Mouse (Mus musculus) T-cell, adult 2 months (primary cell): ENCODE measurements around the gene Prss16.

Experiments
- DNase-seq: peaks from one replicate; pipeline ENCODE4 v3.0.0; 2022; ENCODE audit warnings: low spot score

Gene Prss16

GRCm38 (mm10) chr13:22009642-22010041, at the start of gene Prss16:
TSS of gene Prss16 (minus strand) at chr13:22009742.
- no peak for DNase-seq

DNA sequence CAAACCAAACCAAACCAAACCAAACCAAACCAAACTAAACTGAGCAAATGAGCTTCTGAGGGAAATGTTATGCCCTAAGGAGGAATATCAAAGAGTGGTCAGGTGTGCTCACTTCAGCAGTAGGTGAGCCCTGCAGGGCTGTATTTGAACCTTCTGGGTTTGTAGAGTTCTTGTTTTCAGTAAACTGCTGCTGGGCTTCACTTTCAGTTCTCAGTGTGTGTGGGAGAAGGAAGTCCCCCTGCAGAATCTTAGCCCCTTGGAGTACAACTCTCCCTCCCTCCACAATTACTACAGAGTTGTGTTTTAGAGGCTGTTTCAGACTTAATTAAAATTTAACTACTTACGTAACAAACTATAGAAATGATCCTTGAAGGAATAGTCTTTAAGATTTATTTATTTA, 44.2 kb upstream of the Prss16 start:
- DNase-seq, result no peak

- DNase-seq, result no peak
These were observed 41.9 kb upstream of the Prss16 start for GRCm38 (mm10) chr13:22051523-22051859.

DNA sequence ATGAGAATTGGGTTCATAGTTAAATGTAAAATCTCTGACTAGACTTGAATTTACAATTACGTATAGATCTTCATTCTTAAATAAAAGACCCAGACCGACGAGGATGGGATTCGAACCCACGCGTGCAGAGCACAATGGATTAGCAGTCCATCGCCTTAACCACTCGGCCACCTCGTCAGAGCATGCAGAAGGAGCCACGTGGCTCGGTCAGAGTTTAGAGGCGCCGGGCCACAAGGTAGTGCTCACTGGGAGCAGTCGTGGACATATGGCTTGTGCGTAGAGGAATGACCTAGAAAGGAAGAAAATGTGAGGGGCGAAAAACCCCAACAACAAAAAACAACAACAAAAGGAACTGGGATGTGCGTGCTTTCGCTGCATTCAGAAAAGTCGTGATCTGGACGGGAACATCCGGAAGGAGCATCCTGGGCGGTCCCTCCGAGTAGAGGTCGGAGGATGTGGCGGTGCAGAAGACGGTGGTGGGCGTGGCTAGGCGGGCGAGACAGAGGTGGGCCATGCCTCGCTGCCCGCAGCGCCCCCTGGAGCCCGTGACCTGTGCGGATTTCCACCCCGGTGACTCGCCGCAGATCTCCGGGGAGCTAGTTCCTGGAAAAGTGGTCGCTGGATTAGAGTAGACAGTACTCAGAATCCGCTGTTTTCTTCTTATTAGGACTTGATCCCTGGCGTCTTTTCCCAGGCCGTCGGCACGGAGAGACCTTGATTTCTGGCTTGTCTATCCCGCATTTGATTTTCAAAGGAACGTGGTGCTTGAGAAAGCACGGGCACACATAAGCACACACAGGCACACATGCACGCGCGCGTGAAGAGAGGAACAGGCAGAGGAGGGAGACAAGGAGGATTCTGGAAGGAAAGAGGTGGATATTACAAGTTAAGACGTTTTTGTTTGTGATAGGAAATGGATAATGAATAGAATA, 41.3 kb upstream of the Prss16 start:
- DNase-seq, result peak; percentile 86

DNA sequence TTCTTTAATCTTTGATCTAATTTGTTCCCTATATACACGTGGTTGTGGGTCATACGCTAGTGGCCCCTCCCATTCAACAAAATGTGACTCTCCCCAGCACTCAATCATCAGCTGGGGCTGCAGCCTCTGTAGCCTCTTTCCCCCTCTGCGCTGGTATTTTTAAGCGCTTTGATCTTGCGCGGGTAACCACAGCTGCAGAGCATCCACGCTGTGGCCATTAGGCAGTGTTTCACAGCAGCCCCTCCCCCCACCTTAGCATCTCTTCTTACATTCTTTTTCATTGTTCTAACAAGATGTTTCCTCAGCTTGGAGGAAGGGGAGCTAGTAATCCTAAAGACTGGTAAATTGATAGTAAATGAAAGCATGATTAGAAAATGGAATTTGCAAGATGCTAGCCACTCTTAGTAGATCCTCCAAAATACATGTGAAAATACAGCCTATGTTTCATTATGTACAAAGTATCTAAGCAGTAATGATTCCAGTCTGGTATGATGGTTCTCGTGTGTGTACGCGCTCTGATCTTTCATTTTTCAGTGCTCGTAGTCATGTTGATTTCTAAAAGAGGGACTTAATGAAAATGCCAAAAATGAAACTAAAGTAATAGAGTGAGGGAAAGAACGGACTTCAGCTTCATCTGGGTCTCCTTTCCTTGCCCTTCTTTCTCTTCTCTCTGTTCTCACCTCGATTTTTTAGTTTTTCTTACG, 40.3 kb upstream of the Prss16 start:
- DNase-seq, result peak; percentile 69

- DNase-seq, result no peak
These were observed 39.5 kb upstream of the Prss16 start for GRCm38 (mm10) chr13:22049041-22049440.

GRCm38 (mm10) chr13:22045311-22045710, 35.8 kb upstream of the Prss16 start:
- no peak for DNase-seq

GRCm38 (mm10) chr13:22044432-22045155, 35.1 kb upstream of the Prss16 start:
- no peak for DNase-seq

DNA sequence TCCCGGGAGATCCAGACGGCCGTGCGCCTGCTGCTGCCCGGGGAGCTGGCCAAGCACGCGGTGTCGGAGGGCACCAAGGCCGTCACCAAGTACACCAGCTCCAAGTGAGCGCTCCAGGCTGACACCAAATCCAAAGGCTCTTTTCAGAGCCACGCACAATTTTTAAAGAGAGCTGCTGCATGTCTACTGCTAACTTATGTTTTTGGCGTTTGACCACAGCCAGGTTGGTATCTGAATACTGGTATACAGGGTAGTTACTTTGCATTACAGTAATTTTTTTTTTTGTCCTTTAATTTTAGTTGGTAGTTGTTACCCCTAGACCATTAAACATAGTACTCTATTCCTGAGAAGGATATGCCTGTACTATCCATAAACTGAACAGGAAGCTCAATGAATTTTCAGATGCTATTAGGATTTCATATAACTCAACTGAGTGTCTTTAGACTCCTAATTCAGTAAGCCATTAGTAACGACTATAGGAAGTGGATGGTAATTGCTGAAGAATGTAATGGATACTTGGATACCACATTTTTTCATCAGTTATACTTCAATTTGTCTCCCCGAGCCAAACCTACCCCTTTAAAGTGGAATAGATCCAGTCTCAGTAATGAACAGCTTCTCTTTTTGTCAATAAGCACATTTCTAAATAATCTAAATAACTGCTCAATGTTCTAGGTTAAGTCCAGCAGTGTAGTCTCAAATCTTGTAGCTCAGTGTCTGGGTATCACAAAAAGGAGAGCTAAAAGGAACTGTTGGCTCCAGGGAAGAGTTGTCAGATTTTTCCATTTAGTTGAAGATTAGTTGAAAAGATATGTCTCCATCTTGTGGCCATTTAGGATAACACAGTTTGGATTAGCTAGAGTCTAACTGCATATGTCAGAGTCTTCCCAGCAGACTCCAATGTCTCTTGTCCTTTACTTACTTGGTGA, 34.2 kb upstream of the Prss16 start:
- no peak for DNase-seq

GRCm38 (mm10) chr13:22042568-22043502, 33.3 kb upstream of the Prss16 start, which contains the start of the genes Hist1h2ag and Hist1h2bj:
TSS of gene Hist1h2ag (minus strand) at chr13:22042944.
TSS of gene Hist1h2bj (plus strand) at chr13:22043214.
- peak; percentile 87 for DNase-seq

- no peak for DNase-seq
These were observed 32.4 kb upstream of the Prss16 start for GRCm38 (mm10) chr13:22041651-22042567.

- DNase-seq, result peak; percentile 86
These were observed 31.6 kb upstream of the Prss16 start, which contains the start of gene Hist1h4i for GRCm38 (mm10) chr13:22041142-22041536. TSS of gene Hist1h4i (minus strand) at chr13:22041362.

DNA sequence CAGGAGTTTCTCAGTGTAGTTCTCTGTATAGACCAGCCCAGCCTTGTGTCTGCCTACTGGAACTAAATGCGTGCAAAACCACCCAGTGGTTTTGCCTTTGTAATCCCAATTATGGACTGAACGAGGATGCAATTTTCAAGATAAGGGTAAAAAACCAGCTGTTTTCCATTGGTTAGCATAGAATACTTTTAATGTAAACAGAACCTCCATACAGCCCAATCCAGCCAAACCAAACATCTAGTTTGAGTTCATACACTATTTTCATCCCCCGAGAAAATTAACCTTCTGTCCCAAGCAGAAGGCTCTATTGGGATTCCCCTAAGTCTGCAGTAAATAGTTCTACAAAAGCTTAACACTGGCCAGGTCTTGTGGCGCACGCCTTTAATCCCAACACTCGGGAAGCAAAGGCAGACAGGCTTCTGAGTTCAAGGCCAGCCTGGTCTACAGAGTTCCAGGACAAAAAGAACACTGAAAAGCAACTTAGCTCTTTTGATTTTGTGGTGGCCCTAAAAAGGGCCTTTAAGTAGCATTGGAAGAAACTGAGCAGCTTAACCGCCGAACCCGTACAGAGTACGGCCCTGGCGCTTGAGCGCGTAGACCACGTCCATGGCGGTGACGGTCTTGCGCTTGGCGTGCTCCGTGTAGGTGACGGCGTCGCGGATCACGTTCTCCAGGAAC, 31.1 kb upstream of the Prss16 start:
- DNase-seq, result no peak

DNA sequence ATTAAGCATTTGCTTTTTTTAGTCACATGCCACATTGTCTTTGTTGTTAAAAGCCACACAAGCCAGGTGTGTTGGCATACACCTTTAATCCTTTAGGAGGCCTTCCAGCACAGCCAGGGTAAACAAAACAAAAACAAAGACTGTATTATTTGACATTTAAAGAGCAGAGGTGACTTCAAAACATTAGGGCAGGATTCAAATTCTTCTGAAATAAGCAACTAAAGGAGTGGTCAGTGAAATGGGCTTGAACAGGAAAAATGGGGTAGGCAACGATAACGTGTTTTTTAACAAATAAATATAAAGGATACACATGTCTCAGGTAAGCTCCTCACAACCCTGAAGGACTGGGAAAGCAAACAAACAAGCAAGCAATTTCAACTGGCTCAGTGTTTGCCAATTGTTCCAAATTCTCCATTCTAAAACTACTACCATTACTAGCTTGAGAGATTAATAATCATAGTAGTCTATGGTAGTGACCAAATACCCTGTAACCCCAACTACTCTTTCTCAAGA, 30.5 kb upstream of the Prss16 start:
- DNase-seq, result no peak

DNA sequence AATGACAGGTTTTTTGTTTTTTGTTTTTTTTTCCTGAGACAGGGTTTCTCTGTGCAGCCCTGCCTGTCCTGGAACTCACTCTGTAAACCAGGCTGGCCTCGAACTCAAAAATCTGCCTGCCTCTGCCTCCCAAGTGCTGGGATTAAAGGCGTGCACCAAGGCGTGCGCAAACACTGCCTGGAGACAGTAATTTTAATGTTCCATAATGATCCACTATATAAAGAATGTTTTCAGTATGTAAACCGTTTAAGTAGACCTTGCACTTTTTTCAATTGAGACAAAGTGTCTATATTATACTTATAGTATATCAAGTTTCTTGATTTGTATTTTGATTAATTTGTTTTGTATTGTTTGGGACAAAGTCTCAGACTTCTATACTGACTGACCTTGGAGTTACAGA, 29.8 kb upstream of the Prss16 start:
- no peak for DNase-seq

DNA sequence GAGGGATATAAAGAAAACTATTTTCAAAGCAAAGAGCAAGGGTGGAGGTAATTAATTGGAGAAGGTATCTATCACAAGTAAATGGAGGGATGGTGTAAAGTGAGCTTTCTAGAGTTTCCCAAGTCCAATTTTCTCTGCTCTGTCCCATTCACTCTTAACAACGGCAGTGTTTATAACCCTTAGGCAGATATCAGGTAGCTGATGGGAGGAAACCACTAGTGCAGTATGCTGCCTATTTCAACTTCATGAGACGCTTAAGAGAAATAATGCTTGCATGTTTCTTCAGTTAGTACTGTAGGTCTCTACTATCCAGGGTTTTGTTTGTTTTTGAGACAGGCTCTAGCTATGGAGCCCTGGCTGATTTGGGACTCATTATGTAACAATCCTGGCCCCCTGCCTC, 27.9 kb upstream of the Prss16 start:
- DNase-seq, result no peak

DNA sequence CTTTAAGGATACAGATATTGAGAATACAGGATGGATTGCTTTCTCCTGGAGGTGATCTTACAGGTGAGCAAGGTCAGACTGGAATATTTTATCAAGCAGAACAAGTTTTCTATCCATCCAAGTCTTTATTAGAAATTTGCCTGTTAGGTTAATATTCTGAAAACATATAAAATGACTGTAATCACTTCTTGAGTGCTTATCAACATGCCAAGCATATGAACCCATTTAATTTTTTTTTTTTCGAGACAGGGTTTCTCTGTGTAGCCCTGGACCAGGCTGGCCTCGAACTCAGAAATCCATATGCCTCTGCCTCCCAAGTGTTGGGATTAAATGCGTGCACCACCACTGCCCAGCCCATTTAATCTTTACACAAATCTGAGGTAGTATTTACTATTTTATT, 27.4 kb upstream of the Prss16 start:
- no peak for DNase-seq
